Mouse (Mus musculus) hindbrain, embryonic 12.5 days (tissue): Measurements from ENCODE around the gene Cyb5d2. TPM values are rescaled to one million over a fixed set of nuclear protein-coding genes. Genes with fewer than 3 reads are reported as not detected.

Source experiments
- ATAC-seq: fragments of 200-750 bp; cut with Nextera tagmentation; 2 replicates; pipeline ENCODE4 v1.8.0; 2017; ENCODE audit warnings: moderate TSS enrichment; ENCODE audit not compliant: low FRiP score
- H3K27ac ChIP-seq: fragments of 300-500 bp; sonication (generic); 2 replicates; pipeline ENCODE4 v1.5.1; 2016; ENCODE audit warnings: mild to moderate bottlenecking
- H3K27me3 ChIP-seq: fragments of 300-500 bp; sonication (generic); 2 replicates; pipeline ENCODE4 v1.6.1; 2016; ENCODE audit warnings: mild to moderate bottlenecking
- H3K36me3 ChIP-seq: fragments of 300-500 bp; sonication (generic); 2 replicates; pipeline ENCODE4 v1.6.1; 2016; ENCODE audit warnings: mild to moderate bottlenecking
- H3K4me1 ChIP-seq: fragments of 300-500 bp; sonication (generic); 2 replicates; pipeline ENCODE4 v1.6.1; 2016
- H3K4me2 ChIP-seq: fragments of 300-500 bp; sonication (generic); replicated peaks from 2 replicates; pipeline ENCODE4 v1.6.1; 2016; ENCODE audit warnings: mild to moderate bottlenecking
- H3K4me3 ChIP-seq: fragments of 300-500 bp; sonication (generic); 2 replicates; pipeline ENCODE4 v1.5.1; 2016; ENCODE audit warnings: mild to moderate bottlenecking
- H3K9ac ChIP-seq: fragments of 300-500 bp; sonication (generic); 2 replicates; pipeline ENCODE4 v1.6.1; 2016; ENCODE audit warnings: mild to moderate bottlenecking, moderate library complexity
- H3K9me3 ChIP-seq: fragments of 300-500 bp; sonication (generic); replicated peaks from 2 replicates; pipeline ENCODE4 v1.6.1; 2016; ENCODE audit warnings: mild to moderate bottlenecking
- WGBS: fragments of 180-500 bp; shearing (Covaris S2); methylation state at CpG from one replicate; pipeline ENCODE4 v1.1.7; 2016; 5-methylcytosine and 5-hydroxymethylcytosine counted together
- polyA plus RNA-seq: library from polyadenylated mRNA; unstranded; fragments of >200 nt; fragmentation: Nextera tagmentation; extraction: Ambion mirVana; gene quantifications from 2 replicates; pipeline ENCODE4 v1.2.1, GENCODE M21; 2016

Gene Cyb5d2
- polyA plus RNA-seq, 1 experiment from 2014 or later = 6.3 TPM

DNA sequence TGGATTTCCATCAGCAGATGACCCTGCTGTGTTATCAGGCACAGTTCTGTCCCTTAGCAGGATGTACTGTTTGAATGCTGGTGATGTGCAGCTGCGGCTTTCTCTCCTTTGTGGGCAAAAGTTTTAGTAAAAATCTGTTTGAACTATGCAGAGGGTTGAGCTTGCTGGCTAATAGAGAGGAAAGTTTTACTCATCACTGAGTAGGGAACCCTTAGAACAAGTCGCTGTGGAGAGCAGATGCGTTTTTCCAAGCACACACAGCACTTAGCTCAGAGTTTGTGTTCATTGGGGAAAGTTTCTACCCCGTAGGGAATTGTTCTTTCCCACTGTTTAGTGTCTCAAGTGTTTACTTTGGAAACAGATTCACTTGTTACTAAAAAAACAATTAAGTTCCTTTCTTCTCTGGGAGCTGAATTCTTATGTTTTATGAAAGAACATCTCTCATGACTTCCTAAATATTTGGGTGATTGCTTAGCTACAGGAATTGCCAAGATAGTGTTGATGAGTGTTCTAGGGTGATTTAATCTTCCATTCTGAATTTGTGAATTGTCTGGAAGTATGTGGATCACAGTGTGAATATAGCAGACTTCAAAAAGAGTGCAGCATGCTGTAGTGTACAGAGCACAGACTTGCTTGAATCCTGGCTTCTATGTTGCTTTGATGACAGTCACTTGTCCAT, 61.0 kb downstream of the Cyb5d2 start:
- H3K9me3 ChIP-seq = no peaks in the 10 kb centered on the region
- H3K27me3 ChIP-seq = no peaks in the 10 kb centered on the region
- H3K27ac ChIP-seq = no peak overlapping the region
- no peak overlapping the region for H3K4me3 ChIP-seq
- 84% methylated on average over 4 of the region's 4 CpGs for WGBS
- H3K4me1 ChIP-seq = no peaks in the 10 kb centered on the region; the same call in 1 of the 2 replicates
- H3K4me2 ChIP-seq = no peak overlapping the region
- no peak overlapping the region for H3K9ac ChIP-seq
- ATAC-seq = no peak
- peaks cover 56% of the 10 kb centered on the region for H3K36me3 ChIP-seq

DNA sequence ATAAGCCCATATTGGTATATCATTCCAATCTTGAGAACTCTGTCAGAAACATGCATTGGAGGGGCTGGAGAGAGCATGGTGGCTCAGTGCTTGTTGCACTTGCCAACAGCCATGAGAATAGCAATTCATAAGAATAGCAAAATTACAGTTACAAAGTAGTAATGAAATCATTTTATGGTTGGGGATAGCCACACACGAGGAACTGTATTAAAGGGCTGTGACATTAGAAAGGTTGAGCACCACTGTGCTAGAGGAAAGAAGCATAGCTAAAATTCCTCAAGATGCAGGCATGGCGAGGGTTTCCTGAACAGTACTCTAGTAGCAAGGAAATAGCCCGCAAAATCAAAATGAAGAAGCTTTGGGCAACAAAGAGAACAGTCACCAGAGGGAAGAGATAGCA, 62.2 kb downstream of the Cyb5d2 start:
- Histone ChIP-seq H3K36me3 (peaks cover 53% of the 10 kb centered on the region), H3K27ac (no peak overlapping the region), H3K27me3 (no peaks in the 10 kb centered on the region), H3K9ac (no peak overlapping the region), H3K4me2 (no peak overlapping the region), H3K4me1 (no peaks in the 10 kb centered on the region; the same call in 1 of the 2 replicates), H3K9me3 (no peaks in the 10 kb centered on the region), H3K4me3 (no peak overlapping the region)
- no peak for ATAC-seq
- 94% methylated on average over 3 of the region's 3 CpGs for WGBS

Other genes starting within 250 kb of the Cyb5d2 start
- 0.15 TPM in 1 of 2 replicates, not detected in the other for gene Spns3, start 245.6 kb downstream of the Cyb5d2 start, polyA plus RNA-seq
- gene Ube2g1, start 188.9 kb downstream of the Cyb5d2 start, polyA plus RNA-seq = 115 and 123 TPM in 2 replicates
- 33.4 and 35.0 TPM in 2 replicates for gene Ankfy1, start 106.1 kb downstream of the Cyb5d2 start, polyA plus RNA-seq
- gene Zzef1, start 84 bp upstream of the Cyb5d2 start, polyA plus RNA-seq = 13.5 and 14.3 TPM in 2 replicates
- 2.2 and 2.4 TPM in 2 replicates for gene Atp2a3, start 165.0 kb upstream of the Cyb5d2 start, polyA plus RNA-seq
- 0.81 and 1.2 TPM in 2 replicates for gene P2rx1, start 203.0 kb upstream of the Cyb5d2 start, polyA plus RNA-seq
- gene Camkk1, start 222.9 kb upstream of the Cyb5d2 start, polyA plus RNA-seq = 13.3 and 13.6 TPM in 2 replicates